Mouse (Mus musculus): Measurements from ENCODE around the gene Vps52.

DNA sequence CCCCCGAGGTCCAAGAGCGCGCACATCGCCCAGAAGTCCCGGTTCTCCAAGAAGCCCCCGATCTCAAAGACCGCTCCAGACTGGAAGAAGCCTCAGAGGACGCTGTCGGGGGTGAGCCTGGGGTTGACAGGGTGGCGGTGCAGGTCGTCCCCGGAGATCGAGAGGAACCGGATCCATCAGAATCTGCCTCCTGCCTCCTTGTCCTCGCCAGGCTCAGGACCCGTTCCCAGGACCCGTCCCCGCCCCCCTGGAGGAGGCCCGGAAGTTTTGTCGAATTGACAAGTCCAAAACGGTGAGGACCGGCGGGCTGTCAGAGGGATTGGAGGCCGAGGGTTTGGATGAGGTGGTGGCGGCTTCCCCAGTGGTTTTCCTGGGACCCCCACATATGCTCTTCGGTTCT is 14.6 kb upstream of the Vps52 start:
- no peak for TF ChIP-seq POLR2A (IDR thresholded peaks at IDR 0.05; ENCODE audit: low read depth, low read length)
- no peak for TF ChIP-seq CTCF (IDR thresholded peaks at IDR 0.05; ENCODE audit: extremely low read depth, insufficient read depth, insufficient read length, insufficient replicate concordance)

Data from spleen, adult 2 months (tissue).